ENCODE assay signal across 9 mouse cellular contexts in genomic region chr4:130896372-130896771, GRCm38 (mm10). TPM values are rescaled to one million over a fixed set of nuclear protein-coding genes. Genes with fewer than 3 reads are reported as not detected.
DNase-seq lines count a peak whose midpoint lies in the region; ATAC-seq and TF ChIP-seq lines count a peak whose summit lies in the region.
"Had no signal": no experiment of that assay in that cellular context is flagged by ENCODE, and none has a peak within 500 bp of the region (broad histone marks: within the 10 kb centered on the region; RNA-seq: fewer than 3 reads in every experiment).

No protein-coding gene starts in this region.

- peak; percentile 80 for TF ChIP-seq CTCF in G1E (IDR thresholded peaks at IDR 0.05; ENCODE audit: low read depth, low read length)

- no peaks in the 10 kb centered on the region for H3K27me3 ChIP-seq in kidney, embryonic 14.5 days (ENCODE audit: control insufficient read depth, insufficient read depth, low read length)
- H3K27me3 ChIP-seq in G1E (ENCODE audit: insufficient read depth, low read length): peaks cover 11% of the 10 kb centered on the region
- H3K27me3 ChIP-seq: liver, embryonic 13.5 days had no signal

- H3K9me3 ChIP-seq in kidney, embryonic 14.5 days (ENCODE audit: control insufficient read depth, low read length): no peaks in the 10 kb centered on the region
- H3K9me3 ChIP-seq in G1E (replicated peaks): no peaks in the 10 kb centered on the region
- H3K9me3 ChIP-seq: liver, embryonic 13.5 days had no signal

- no peak overlapping the region for H3K27ac ChIP-seq in kidney, embryonic 14.5 days (ENCODE audit: low read depth, low read length)
- H3K27ac ChIP-seq: liver, embryonic 13.5 days had no signal

- H3K4me3 ChIP-seq in kidney, embryonic 14.5 days (ENCODE audit: low read length): no peak overlapping the region
- H3K4me3 ChIP-seq in G1E (ENCODE audit: low read depth, low read length): no peak overlapping the region
- H3K4me3 ChIP-seq: liver, embryonic 13.5 days had no signal

- H3K4me1 ChIP-seq in kidney, embryonic 14.5 days (ENCODE audit: control insufficient read depth, insufficient read depth, low read length): no peaks in the 10 kb centered on the region
- H3K4me1 ChIP-seq in G1E (ENCODE audit: insufficient read depth, low read depth, low read length): peaks cover 81% of the 10 kb centered on the region

- no peak overlapping the region for H3K4me2 ChIP-seq in kidney, embryonic 14.5 days (replicated peaks; ENCODE audit: low read depth, low read length)
- H3K4me2 ChIP-seq: liver, embryonic 13.5 days had no signal

- peak; percentile 24 for DNase-seq in adrenal gland, postnatal 25 days
- no peak for DNase-seq in adrenal gland, adult 18-20 months (ENCODE audit: low spot score in 2 of 2)
- DNase-seq in kidney, adult 11 months: no peak
- peak; percentile 63 for DNase-seq in G1E (ENCODE audit: low spot score)
- DNase-seq in heart, postnatal 4 days: peak; percentile 73
- DNase-seq in thymus, postnatal 36 days: peak; percentile 77 to 82
- DNase-seq: liver, embryonic 13.5 days had no signal

- no peaks in the 10 kb centered on the region for H3K36me3 ChIP-seq in kidney, embryonic 14.5 days (ENCODE audit: control insufficient read depth, insufficient read depth, low read length)
- H3K36me3 ChIP-seq in G1E (replicated peaks): no peaks in the 10 kb centered on the region
- H3K36me3 ChIP-seq: liver, embryonic 13.5 days had no signal

- H3K9ac ChIP-seq in kidney, embryonic 14.5 days (ENCODE audit: low read depth, low read length): no peak overlapping the region
- H3K9ac ChIP-seq: liver, embryonic 13.5 days had no signal

- ATAC-seq in kidney, embryonic 14.5 days (ENCODE audit: low FRiP score, low TSS enrichment): peak; percentile 47; the same call in 1 of the 2 replicates
- peak; percentile 55; the same call in 1 of the 2 replicates for ATAC-seq in G1E (ENCODE audit: extremely low read depth, insufficient number of reproducible peaks, low FRiP score, poor library complexity, severe bottlenecking)
- ATAC-seq in monocyte, adult 5-6 weeks (replicated peaks; ENCODE audit: insufficient number of reproducible peaks, low FRiP score, low TSS enrichment, poor library complexity, severe bottlenecking): peak; percentile 71

- WGBS in kidney, embryonic 14.5 days: 78% methylated on average over 2 of the region's 2 CpGs

RNA-seq across cellular contexts. Expression of gene Laptm5, which starts 16.6 kb away (rescaled TPM):
- 12.1 and 13.6 TPM in 2 replicates for total RNA-seq in adrenal gland, postnatal 25 days (2021)
- 10 to 100 TPM; 25.1 to 54.6 TPM for total RNA-seq in adrenal gland, adult 18-20 months (2021)
- polyA plus RNA-seq in kidney, embryonic 14.5 days (2014; fragmentation: Nextera tagmentation; extraction: Ambion mirVana): 19.7 and 29.5 TPM in 2 replicates
- 717 and 822 TPM in 2 replicates for total RNA-seq in G1E (2014; fragmentation: Nextera tagmentation)
- total RNA-seq in G1E (2017): 184 and 222 TPM in 2 replicates
- polyA plus RNA-seq in G1E (2012): 540 and 565 TPM in 2 replicates
- 10 to 100 TPM; 10.1 to 13.4 TPM for total RNA-seq in heart, postnatal 4 days (2021)
- 420 to 631 TPM (median 540 TPM) in 3 replicates for total RNA-seq in monocyte, adult 5-6 weeks (2017)

RNA-seq across cellular contexts. Expression of gene Matn1, which starts 47.8 kb away (rescaled TPM):
- not detected in 2 replicates for total RNA-seq in adrenal gland, postnatal 25 days (2021)
- not detected for total RNA-seq in adrenal gland, adult 18-20 months (2021)
- polyA plus RNA-seq in kidney, embryonic 14.5 days (2014; fragmentation: Nextera tagmentation; extraction: Ambion mirVana): 0.41 and 0.44 TPM in 2 replicates
- 0.98 TPM in 1 of 2 replicates, not detected in the other for total RNA-seq in G1E (2014; fragmentation: Nextera tagmentation)
- 0.60 and 1.1 TPM in 2 replicates for total RNA-seq in G1E (2017)
- polyA plus RNA-seq in G1E (2012): 0.30 and 0.79 TPM in 2 replicates
- total RNA-seq in heart, postnatal 4 days (2021): not detected
- 0.39 to 0.96 TPM in 2 of 3 replicates, not detected in the other for total RNA-seq in monocyte, adult 5-6 weeks (2017)

Comparison
In these comparisons a context has a peak if more than half of its experiments do, and no peak if none do; other contexts are left out.
1. DNase-seq: peak in adrenal gland, postnatal 25 days (single experiment), G1E (single experiment), heart, postnatal 4 days (single experiment) and thymus, postnatal 36 days (2 of 2); none in adrenal gland, adult 18-20 months (0 of 2) and kidney, adult 11 months (single experiment).
2. Peak in every context shown above with its lines, with median percentiles within 50 percentile points of each other: ATAC-seq.